Mouse (Mus musculus) spleen, adult 2 months (tissue): ENCODE measurements at regions not wholly inside any gene's neighbourhood (a gene's known extent, or its start where the extent isn't known, plus 50 kb on each side); places are given as distances from the start of the nearest gene placed in this dataset.

ENCODE experiments used
- CTCF ChIP-seq: fragments of 200-500 bp; IDR thresholded peaks from 2 replicates; pipeline ENCODE4 v1.5.1; 2011; ENCODE audit warnings: mild to moderate bottlenecking, inconsistent platforms; ENCODE audit not compliant: insufficient read depth, insufficient read length, insufficient replicate concordance; ENCODE audit errors: extremely low read depth
- POLR2A ChIP-seq: fragments of 200-500 bp; IDR thresholded peaks from 2 replicates; pipeline ENCODE4 v1.6.1; 2011; ENCODE audit warnings: low read depth, low read length, inconsistent platforms

DNA sequence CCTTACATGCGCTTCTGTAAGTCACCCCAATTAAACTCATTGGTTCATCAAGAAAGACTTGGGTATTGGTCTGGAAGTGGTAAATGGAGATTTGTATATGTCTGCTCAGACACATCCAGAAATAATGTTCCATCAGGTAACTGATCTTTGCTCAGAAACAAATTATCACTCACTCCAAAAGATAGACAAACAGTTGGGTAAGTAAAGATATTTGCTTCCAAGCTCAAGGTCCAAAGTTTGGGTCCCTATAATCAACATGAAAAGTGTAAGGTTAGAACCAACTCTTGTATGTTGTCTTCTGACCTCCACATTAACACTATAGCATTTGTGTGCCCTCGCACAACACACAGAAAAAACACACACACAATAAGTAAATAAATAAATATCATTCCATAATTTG, 232.0 kb downstream of the Rnf144a start:
- TF ChIP-seq CTCF (no peak), POLR2A (no peak)
